Mouse (Mus musculus): Measurements from ENCODE around the gene Serinc5. TPM values are rescaled to one million over a fixed set of nuclear protein-coding genes. Genes with fewer than 3 reads are reported as not detected.

The Serinc5 gene
- polyA plus RNA-seq, 1 experiment from 2014 or later, result 18.7 TPM

DNA sequence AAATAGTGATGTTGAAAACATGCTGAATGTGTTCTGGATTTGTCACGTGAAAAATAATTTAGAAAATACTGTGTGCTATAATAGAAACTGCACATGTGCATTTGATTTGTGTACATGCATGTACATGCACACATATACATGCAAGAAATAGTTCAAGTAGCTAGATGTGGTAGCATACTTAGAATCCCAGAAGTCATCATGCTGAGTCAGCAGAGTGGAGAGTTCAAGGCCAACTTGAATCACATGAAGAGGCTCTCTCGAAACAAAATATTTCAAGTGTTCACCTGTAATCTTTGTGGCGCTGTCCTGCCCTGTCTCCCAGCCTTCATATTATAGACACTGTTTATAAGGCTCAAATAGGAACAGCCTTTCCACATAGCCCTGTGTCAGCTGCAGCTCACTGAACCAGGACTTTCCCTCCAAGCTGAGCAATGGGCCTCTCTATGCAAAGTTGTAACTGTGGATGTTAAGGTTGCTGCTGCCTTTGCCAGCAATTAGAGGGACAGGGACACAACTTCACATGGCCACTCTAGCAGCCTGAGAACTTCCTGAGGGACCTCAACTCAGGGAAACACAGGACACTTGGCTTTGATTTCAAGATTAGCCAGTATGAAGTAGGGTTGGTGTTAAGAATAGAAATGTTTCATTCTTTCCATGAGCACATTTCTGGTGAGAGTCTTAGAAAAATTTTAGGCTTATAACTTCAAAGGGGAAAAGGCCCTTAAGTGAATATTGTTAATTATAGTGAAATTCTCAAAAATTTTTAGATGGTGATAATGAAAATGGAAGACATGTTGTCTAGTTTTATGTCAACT lies 107.2 kb downstream of the Serinc5 start:
- Histone ChIP-seq H3K9ac (no peak overlapping the region), H3K4me1 (no peaks in the 10 kb centered on the region), H3K4me2 (replicated peaks) (no peak overlapping the region), H3K27ac (no peak overlapping the region), H3K4me3 (no peak overlapping the region), H3K27me3 (no peaks in the 10 kb centered on the region), H3K36me3 (no peaks in the 10 kb centered on the region), H3K9me3 (replicated peaks) (no peaks in the 10 kb centered on the region)
- WGBS, result 95% methylated on average over 3 of the region's 3 CpGs
- ATAC-seq (ENCODE audit: low FRiP score), result no peak

- WGBS, result 87% methylated on average over 4 of the region's 4 CpGs
Observed at GRCm38 (mm10) chr13:92721006-92721405, 110.1 kb downstream of the Serinc5 start.

DNA sequence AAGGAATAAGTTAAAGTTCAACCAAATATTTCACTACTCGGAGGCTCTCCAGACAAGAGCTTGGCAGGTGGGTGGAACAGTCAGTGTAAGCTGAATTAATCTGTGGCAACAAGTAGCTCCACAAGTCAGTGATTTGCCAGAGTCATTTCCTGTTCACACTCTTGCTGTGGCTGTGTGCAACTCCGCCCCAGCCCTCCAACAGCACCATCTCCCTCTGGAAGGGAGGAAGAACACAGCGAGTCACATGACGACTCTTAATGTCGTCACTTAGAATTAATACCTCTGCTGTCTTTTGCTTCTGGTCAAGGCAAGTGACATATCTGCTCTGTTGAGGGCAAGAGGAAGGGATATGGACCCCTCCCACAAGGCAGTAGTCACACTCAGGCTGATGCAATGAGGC lies 111.5 kb downstream of the Serinc5 start:
- no peak for ATAC-seq (ENCODE audit: low FRiP score)
- 75% methylated on average over 5 of the region's 5 CpGs for WGBS
- H3K4me1 ChIP-seq, result no peaks in the 10 kb centered on the region

More at GRCm38 (mm10) chr13:92721006-92721405, 110.1 kb downstream of the Serinc5 start:
- no peak overlapping the region for H3K27ac ChIP-seq
- H3K27me3 ChIP-seq, result no peaks in the 10 kb centered on the region
- H3K9me3 ChIP-seq (replicated peaks), result no peaks in the 10 kb centered on the region
- H3K36me3 ChIP-seq, result no peaks in the 10 kb centered on the region
- H3K4me2 ChIP-seq (replicated peaks), result no peak overlapping the region
- H3K4me1 ChIP-seq, result no peaks in the 10 kb centered on the region
- no peak for ATAC-seq (ENCODE audit: low FRiP score)
- no peak overlapping the region for H3K9ac ChIP-seq
- H3K4me3 ChIP-seq, result no peak overlapping the region

DNA sequence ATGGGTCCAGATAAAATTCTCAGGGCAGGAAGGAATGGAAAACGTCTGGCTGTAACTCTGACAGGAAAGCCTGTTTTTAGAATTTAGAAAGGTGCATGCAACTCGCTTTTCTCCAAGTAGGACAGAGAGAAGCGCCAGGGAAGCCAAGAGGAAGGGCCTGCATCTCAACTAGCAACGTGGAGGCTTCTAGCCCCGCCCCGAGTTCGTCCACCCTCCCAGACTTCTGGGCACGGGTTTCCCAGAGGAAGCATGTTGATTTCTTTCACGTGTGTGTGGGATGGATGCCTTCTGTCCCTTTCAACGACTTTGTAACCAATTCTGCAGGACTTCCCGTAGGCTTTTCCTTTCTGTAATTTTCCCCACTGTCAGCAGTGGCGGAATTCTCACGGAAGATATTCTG lies 118.9 kb downstream of the Serinc5 start:
- no peak overlapping the region for H3K27ac ChIP-seq
- H3K9ac ChIP-seq, result no peak overlapping the region
- no peak for ATAC-seq (ENCODE audit: low FRiP score)
- no peak overlapping the region for H3K4me3 ChIP-seq
- no peaks in the 10 kb centered on the region for H3K27me3 ChIP-seq
- H3K9me3 ChIP-seq (replicated peaks), result no peaks in the 10 kb centered on the region
- peaks cover 6% of the 10 kb centered on the region; the same call in 1 of the 2 replicates for H3K4me1 ChIP-seq
- H3K36me3 ChIP-seq, result no peaks in the 10 kb centered on the region
- no peak overlapping the region for H3K4me2 ChIP-seq (replicated peaks)
- 65% methylated on average over 13 of the region's 13 CpGs for WGBS

More for the DNA sequence above, 111.5 kb downstream of the Serinc5 start:
- no peak overlapping the region for H3K9ac ChIP-seq
- no peak overlapping the region for H3K4me2 ChIP-seq (replicated peaks)
- no peak overlapping the region for H3K4me3 ChIP-seq
- H3K36me3 ChIP-seq, result no peaks in the 10 kb centered on the region
- H3K27me3 ChIP-seq, result no peaks in the 10 kb centered on the region
- no peak overlapping the region for H3K27ac ChIP-seq
- no peaks in the 10 kb centered on the region for H3K9me3 ChIP-seq (replicated peaks)

DNA sequence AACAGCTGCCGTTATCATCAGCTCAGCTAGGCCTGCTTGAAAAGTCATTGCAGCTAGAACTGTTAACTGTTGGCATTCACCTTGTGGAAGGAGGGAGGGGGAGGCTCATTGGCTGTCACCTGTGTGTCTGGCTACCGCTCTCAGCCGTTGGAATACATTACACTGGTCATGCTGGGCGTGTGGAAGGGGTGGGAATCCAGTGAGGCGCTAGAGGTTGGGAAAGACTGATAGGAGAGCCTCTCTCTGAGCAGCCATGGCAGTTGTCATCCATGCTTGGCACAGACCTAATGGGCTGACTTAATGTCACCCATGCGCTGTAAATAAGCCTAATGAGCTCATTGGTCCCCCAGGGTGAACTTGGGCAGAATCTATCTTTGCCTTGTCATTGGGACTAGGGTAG lies 120.9 kb downstream of the Serinc5 start:
- Histone ChIP-seq H3K4me1 (peaks cover 13% of the 10 kb centered on the region), H3K4me3 (no peak overlapping the region), H3K4me2 (replicated peaks) (no peak overlapping the region), H3K9ac (no peak overlapping the region), H3K27ac (no peak overlapping the region), H3K9me3 (replicated peaks) (no peaks in the 10 kb centered on the region), H3K27me3 (no peaks in the 10 kb centered on the region), H3K36me3 (no peaks in the 10 kb centered on the region)
- no peak for ATAC-seq (ENCODE audit: low FRiP score)
- 74% methylated on average over 6 of the region's 6 CpGs for WGBS

DNA sequence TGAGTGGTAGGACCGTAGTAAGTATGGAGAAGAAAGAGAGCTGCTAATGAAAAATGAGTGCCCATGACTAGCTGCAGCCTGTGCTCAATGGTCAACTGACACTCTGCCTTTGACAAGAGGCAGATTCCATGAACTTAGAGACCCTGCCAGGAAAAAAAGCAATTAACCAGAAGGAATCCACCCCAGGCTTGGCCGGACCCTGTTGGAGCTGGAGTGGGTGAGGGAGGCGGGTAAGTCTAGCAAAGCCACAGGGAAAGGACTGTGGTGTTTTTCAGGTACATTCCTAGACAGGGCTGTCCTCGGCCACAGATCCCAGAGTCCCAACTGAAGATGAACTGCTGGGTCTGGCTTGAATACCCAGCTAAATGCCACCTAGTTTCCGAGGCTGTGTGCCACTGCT lies 121.9 kb downstream of the Serinc5 start:
- no peak overlapping the region for H3K4me2 ChIP-seq (replicated peaks)

DNA sequence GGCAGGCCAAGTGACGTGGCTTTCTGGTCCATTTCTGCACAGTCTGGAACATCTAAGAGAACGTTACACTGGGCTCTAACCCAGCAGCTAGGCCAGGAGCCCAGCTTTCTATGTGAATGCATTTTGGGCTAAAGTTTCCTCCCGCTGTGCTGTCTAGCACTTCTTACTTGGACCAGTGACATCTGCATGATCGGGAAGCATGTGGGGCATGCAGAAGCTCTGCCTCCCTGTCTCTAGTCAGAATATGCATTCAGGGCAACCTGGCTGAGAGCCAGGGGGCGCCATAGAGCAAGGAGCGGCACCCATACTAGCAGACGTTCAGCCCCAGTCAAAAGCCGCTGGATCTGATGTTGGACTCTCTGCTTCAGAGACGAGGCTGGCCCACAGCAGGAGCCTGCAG lies 122.4 kb downstream of the Serinc5 start:
- 42% methylated on average over 9 of the region's 9 CpGs for WGBS
- no peaks in the 10 kb centered on the region for H3K9me3 ChIP-seq (replicated peaks)
- H3K36me3 ChIP-seq, result no peaks in the 10 kb centered on the region
- no peaks in the 10 kb centered on the region for H3K27me3 ChIP-seq
- H3K27ac ChIP-seq, result no peak overlapping the region
- H3K4me1 ChIP-seq, result peaks cover 13% of the 10 kb centered on the region
- ATAC-seq (ENCODE audit: low FRiP score), result no peak
- no peak overlapping the region for H3K4me2 ChIP-seq (replicated peaks)
- H3K4me3 ChIP-seq, result no peak overlapping the region
- no peak overlapping the region for H3K9ac ChIP-seq

More for the DNA sequence above, 121.9 kb downstream of the Serinc5 start:
- Histone ChIP-seq H3K27me3 (no peaks in the 10 kb centered on the region), H3K9me3 (replicated peaks) (no peaks in the 10 kb centered on the region), H3K4me1 (peaks cover 13% of the 10 kb centered on the region), H3K9ac (no peak overlapping the region), H3K36me3 (no peaks in the 10 kb centered on the region), H3K4me3 (no peak overlapping the region), H3K27ac (no peak overlapping the region)
- 87% methylated on average over 5 of the region's 5 CpGs for WGBS
- ATAC-seq (ENCODE audit: low FRiP score), result no peak

- no peak for ATAC-seq (ENCODE audit: low FRiP score)
- no peaks in the 10 kb centered on the region for H3K9me3 ChIP-seq (replicated peaks)
- no peak overlapping the region for H3K9ac ChIP-seq
- no peaks in the 10 kb centered on the region for H3K27me3 ChIP-seq
- no peak overlapping the region for H3K4me2 ChIP-seq (replicated peaks)
- H3K4me3 ChIP-seq, result no peak overlapping the region
- WGBS, result 81% methylated on average over 11 of the region's 11 CpGs
- peaks cover 13% of the 10 kb centered on the region for H3K4me1 ChIP-seq
- H3K36me3 ChIP-seq, result no peaks in the 10 kb centered on the region
- no peak overlapping the region for H3K27ac ChIP-seq
Observed at GRCm38 (mm10) chr13:92733741-92734140, 122.8 kb downstream of the Serinc5 start.

DNA sequence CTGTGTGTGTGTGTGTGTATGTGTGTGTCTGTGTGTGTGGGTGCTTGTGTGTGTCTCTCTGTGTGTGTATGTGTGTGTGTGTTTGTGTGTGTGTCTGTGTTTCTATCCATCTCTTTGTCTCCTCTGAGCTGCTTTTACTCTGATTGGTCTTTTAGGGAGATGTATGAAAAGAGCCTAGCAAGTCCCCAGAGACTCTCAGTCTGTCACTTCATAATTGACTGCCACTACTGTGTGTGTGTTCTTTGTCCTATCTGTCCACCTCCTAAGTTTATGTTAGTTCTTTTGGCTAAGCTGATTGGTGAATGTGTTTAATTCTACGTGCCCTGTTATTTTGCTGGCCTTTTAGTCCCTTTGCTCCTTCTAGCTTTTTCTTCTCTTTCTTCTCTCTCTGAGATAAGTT lies 124.8 kb downstream of the Serinc5 start:
- Histone ChIP-seq H3K4me3 (no peak overlapping the region), H3K27me3 (no peaks in the 10 kb centered on the region), H3K9ac (no peak overlapping the region), H3K27ac (no peak overlapping the region), H3K4me2 (replicated peaks) (no peak overlapping the region), H3K4me1 (peaks cover 17% of the 10 kb centered on the region), H3K9me3 (replicated peaks) (no peaks in the 10 kb centered on the region), H3K36me3 (no peaks in the 10 kb centered on the region)
- WGBS, result 52% methylated on average over 1 of the region's 1 CpGs
- ATAC-seq (ENCODE audit: low FRiP score), result no peak; the same call in 1 of the 2 replicates

DNA sequence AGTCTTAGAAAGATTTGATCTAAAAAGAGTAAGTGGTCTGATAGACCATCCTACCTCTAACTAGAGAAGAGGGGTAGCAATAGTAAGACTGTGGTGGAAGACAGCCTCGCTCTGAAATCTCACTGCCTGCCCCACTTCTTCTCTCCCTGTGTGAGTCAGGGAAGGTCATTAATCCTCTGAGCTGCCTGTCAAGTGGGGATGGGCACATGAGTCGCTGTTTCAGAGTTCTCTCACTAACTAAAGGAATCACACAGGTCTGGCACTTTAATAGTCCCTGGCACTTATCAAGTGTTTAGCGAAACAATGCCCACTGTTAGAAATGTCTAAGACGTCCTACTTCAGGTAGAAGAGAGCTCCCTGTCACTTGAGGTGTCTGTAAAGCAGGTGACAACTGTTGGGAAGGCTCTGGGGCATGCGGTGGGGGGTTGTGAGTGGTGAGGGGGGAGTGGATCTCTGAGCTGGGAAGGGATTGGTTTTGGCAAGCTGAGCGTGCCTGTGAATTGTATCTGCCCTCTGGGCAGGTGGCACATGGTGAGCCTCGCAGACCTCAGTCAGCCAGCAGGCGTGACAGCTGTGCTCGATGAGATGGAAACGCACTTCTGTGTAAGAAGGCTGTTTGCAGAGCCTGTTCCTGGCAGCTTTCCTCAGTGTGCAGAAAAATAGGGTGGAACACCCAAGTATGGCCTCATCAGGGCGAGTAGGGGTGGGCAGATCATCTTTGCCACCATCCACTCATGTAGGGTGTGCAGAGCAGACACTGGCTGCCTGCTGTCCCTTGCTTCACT lies 125.8 kb downstream of the Serinc5 start:
- Histone ChIP-seq H3K4me3 (no peak overlapping the region), H3K36me3 (no peaks in the 10 kb centered on the region), H3K4me1 (peaks cover 17% of the 10 kb centered on the region), H3K27me3 (no peaks in the 10 kb centered on the region), H3K9ac (no peak overlapping the region), H3K4me2 (replicated peaks) (no peak overlapping the region), H3K9me3 (replicated peaks) (no peaks in the 10 kb centered on the region), H3K27ac (peak overlapping the region; percentile 41)
- peak; percentile 74 for ATAC-seq (ENCODE audit: low FRiP score)
- WGBS, result 36% methylated on average over 11 of the region's 11 CpGs

DNA sequence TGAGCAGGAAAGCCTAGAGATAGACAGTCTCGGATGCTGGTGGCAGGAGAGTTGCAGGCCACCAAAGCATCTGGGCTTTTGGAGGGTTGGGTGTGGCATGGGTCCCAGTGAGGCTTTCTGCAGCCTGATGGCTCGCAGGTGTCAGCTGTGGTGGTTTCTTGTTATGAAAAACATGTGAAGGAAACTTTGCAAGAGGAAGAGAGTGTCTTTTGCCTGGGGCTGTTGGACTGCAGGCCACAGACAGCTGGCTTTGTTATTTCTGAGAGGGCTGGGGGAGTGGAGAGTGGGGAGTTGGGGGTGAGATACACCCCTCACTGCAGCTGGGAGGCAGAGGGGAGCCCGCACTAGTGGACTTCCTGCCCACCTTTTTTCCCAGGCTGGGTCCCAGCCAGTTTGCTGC lies 127.9 kb downstream of the Serinc5 start:
- no peak overlapping the region for H3K27ac ChIP-seq
- H3K4me3 ChIP-seq, result no peak overlapping the region
- peaks cover 16% of the 10 kb centered on the region for H3K4me1 ChIP-seq
- no peak overlapping the region for H3K4me2 ChIP-seq (replicated peaks)
- H3K27me3 ChIP-seq, result no peaks in the 10 kb centered on the region
- H3K36me3 ChIP-seq, result no peaks in the 10 kb centered on the region
- H3K9me3 ChIP-seq (replicated peaks), result no peaks in the 10 kb centered on the region
- WGBS, result 80% methylated on average over 3 of the region's 3 CpGs
- ATAC-seq (ENCODE audit: low FRiP score), result no peak
- H3K9ac ChIP-seq, result no peak overlapping the region

DNA sequence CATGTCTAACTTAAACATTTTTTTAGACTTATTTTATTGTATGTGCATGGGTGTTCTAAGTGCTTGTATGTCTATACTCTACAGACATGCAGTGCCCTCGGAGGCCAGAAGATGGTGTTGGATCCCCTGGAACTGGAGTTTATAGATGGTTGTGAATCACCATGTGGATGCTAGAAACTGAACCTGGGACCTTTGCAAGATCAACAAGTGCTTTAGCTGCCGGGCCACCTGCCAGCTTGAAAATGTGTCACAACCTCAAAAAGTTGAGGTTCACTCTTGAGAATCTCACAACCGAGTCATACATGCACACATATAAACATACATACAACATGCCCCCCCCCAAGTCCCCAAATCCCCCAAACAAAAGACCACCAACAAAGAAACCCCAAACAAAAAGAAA lies 129.0 kb downstream of the Serinc5 start:
- Histone ChIP-seq H3K4me1 (peaks cover 10% of the 10 kb centered on the region), H3K36me3 (no peaks in the 10 kb centered on the region), H3K4me2 (replicated peaks) (no peak overlapping the region), H3K27me3 (no peaks in the 10 kb centered on the region), H3K4me3 (no peak overlapping the region), H3K9me3 (replicated peaks) (no peaks in the 10 kb centered on the region), H3K9ac (no peak overlapping the region), H3K27ac (no peak overlapping the region)
- ATAC-seq (ENCODE audit: low FRiP score), result no peak
- WGBS, result 94% methylated on average over 3 of the region's 3 CpGs
